Mouse (Mus musculus) embryonic facial prominence, embryonic 10.5 days (tissue): ENCODE measurements around the gene Gpr1. TPM values are rescaled to one million over a fixed set of nuclear protein-coding genes. Genes with fewer than 3 reads are reported as not detected.
"Not testable (repeated sequence)": the region's sequence is repeated elsewhere in the genome, so short reads cannot be mapped to it uniquely, and the experiment has no call there.

ENCODE experiments used
- DNase-seq: peaks from one replicate; pipeline ENCODE4 v3.0.0-alpha.2; 2017; ENCODE audit warnings: low spot score
- H3K27ac ChIP-seq: fragments of 300-500 bp; sonication (generic); replicated peaks from 2 replicates; pipeline ENCODE4 v1.5.1; 2016; ENCODE audit warnings: mild to moderate bottlenecking
- H3K27me3 ChIP-seq: fragments of 300-500 bp; sonication (generic); replicated peaks from 2 replicates; pipeline ENCODE4 v1.6.1; 2016; ENCODE audit warnings: low read depth, mild to moderate bottlenecking; ENCODE audit not compliant: poor library complexity, severe bottlenecking
- H3K36me3 ChIP-seq: fragments of 300-500 bp; sonication (generic); replicated peaks from 2 replicates; pipeline ENCODE4 v1.6.1; 2016; ENCODE audit warnings: mild to moderate bottlenecking, moderate library complexity
- H3K4me1 ChIP-seq: fragments of 300-500 bp; sonication (generic); 2 replicates; pipeline ENCODE4 v1.6.1; 2016
- H3K4me3 ChIP-seq: fragments of 300-500 bp; sonication (generic); 2 replicates; pipeline ENCODE4 v1.5.1; 2016; ENCODE audit warnings: mild to moderate bottlenecking, moderate library complexity
- H3K9me3 ChIP-seq: fragments of 300-500 bp; sonication (generic); 2 replicates; pipeline ENCODE4 v1.6.1; 2016; ENCODE audit warnings: mild to moderate bottlenecking
- WGBS: fragments of 180-500 bp; shearing (Covaris S2); methylation state at CpG from one replicate; pipeline ENCODE4 v1.1.7; 2016; 5-methylcytosine and 5-hydroxymethylcytosine counted together
- polyA plus RNA-seq: library from polyadenylated mRNA; unstranded; fragments of >200 nt; fragmentation: Nextera tagmentation; extraction: Ambion mirVana; gene quantifications from 2 replicates; pipeline ENCODE4 v1.2.1, GENCODE M21; 2016

Gene Gpr1
- polyA plus RNA-seq, 1 experiment from 2014 or later, result 0.12 TPM

DNA sequence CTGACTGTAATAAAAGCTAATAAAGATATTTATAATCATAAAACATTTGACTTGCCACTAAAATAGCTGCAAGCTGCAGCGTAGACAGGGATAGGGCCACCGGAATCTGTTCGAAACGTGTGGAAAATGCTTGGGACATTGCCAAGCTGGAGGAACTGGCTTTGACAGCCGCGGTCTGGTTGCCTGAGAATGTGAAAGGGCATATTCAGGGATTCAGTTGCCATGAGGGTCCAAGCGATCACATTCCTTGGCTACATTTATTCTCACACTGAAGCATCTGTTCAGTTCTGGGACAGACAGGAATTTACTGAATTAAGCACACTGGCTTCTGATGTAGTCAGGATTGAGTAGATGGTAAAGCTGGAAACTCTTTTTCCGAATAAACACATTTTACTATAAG is 23.5 kb downstream of the Gpr1 start:
- DNase-seq, result no peak
- Histone ChIP-seq H3K4me3 (no peak overlapping the region), H3K4me1 (peaks cover 5% of the 10 kb centered on the region; the same call in 1 of the 2 replicates), H3K27ac (no peak overlapping the region), H3K36me3 (no peaks in the 10 kb centered on the region), H3K27me3 (no peaks in the 10 kb centered on the region), H3K9me3 (no peaks in the 10 kb centered on the region)
- 88% methylated on average over 8 of the region's 8 CpGs for WGBS

DNA sequence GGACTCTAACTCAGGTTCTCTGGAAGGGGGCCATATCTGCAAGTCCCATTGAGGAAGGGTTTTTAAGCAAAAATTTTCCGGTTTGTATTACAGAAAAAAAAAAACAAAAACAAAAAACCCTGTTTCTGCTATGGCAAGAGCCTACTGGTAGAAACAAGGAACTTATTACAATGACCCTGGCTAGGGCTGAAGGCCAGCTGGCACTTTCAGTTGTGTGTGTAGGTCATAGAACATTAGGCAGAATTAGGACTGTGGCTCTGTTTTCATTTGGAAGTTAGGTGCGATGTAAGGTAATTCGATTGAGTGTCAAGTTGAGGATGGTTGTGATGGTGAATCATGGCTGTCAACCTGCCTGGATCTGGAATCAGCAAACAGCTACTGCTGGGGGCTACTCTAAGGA is 25.8 kb downstream of the Gpr1 start:
- Histone ChIP-seq H3K4me1 (peaks cover 5% of the 10 kb centered on the region; the same call in 1 of the 2 replicates), H3K36me3 (peaks cover 3% of the 10 kb centered on the region), H3K27ac (no peak overlapping the region), H3K27me3 (no peaks in the 10 kb centered on the region), H3K4me3 (no peak overlapping the region), H3K9me3 (no peaks in the 10 kb centered on the region)
- no peak for DNase-seq
- 91% methylated on average over 3 of the region's 3 CpGs for WGBS

DNA sequence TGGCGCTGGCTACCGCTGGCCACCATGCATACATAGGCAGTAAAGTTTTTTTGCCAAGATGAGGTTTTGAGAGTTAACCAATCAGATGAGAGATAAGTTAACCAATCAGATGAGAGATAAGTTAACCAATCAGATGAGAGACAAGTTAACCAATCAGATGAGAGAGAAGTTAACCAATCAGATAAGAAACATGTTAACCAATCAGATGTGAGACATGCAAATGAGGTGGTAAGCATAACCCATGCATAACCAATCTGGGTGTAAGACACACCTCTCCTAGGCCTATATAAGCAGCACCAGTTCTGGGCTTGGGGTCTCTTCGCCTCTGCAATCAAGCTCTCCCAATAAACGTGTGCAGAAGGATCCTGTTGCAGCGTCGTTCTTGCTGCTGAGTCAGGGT is 28.9 kb downstream of the Gpr1 start:
- not testable (repeated sequence) for H3K27ac ChIP-seq, DNase-seq, H3K9me3 ChIP-seq, H3K4me1 ChIP-seq, H3K4me3 ChIP-seq, H3K27me3 ChIP-seq
- WGBS, result 96% methylated on average over 6 of the region's 6 CpGs
- peaks cover 26% of the 10 kb centered on the region for H3K36me3 ChIP-seq

DNA sequence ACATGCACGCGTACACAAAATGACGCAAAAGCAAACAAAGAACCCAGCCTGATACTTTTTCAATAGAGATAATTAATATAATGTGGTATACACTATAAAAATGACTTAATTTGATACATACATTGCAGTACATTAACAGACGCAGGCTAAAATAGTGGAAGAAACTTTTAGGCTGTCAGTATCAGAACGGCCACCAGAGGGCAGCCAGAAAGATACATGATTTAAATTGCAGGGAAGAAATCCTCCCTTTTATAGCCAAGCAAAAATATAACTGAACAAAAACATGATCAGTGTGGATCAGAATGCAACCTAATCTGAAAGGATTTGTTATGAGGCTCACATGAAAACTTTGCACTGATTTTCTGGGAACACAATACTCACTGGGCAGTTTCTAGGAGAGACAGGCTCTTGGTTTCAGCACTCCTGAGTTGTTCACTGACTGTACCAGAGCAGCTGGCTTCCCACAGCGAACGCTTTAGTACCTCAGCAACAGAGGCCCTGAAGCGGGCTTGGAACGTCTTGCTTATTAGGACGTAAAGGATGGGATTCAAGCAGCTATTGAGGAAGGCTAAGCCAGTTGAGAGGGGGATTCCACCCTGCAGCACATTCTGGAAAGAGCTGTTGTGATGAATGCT is 31.6 kb downstream of the Gpr1 start:
- Histone ChIP-seq H3K36me3 (peaks cover 53% of the 10 kb centered on the region), H3K27ac (no peak overlapping the region), H3K27me3 (no peaks in the 10 kb centered on the region), H3K4me3 (no peak overlapping the region), H3K4me1 (peaks cover 10% of the 10 kb centered on the region), H3K9me3 (no peaks in the 10 kb centered on the region)
- WGBS, result 67% methylated on average over 10 of the region's 10 CpGs
- peak; percentile 52 for DNase-seq

DNA sequence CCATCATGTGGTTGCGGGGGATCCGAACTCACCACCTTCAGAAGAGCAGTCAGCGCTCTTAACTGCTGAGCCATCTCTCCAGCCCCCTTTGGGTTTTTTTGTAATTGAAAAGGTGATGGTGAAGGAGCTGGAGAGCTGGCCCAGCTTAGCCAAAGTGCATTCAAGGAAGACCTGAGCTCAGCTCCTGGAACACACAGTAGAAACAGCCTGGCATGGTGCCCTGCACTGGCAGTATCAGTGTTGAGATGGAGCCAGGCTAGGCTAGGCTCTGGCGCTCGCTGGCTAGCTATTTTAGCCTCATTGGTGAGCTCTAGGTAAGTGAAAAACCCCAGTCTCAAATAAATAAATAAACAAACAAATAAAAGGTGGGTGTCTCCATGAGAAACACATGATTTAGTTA is 32.1 kb downstream of the Gpr1 start:
- Histone ChIP-seq H3K4me1 (peaks cover 13% of the 10 kb centered on the region), H3K27me3 (no peaks in the 10 kb centered on the region), H3K36me3 (peaks cover 55% of the 10 kb centered on the region), H3K4me3 (no peak overlapping the region), H3K27ac (no peak overlapping the region), H3K9me3 (no peaks in the 10 kb centered on the region)
- 86% methylated on average over 5 of the region's 5 CpGs for WGBS
- DNase-seq, result no peak

DNA sequence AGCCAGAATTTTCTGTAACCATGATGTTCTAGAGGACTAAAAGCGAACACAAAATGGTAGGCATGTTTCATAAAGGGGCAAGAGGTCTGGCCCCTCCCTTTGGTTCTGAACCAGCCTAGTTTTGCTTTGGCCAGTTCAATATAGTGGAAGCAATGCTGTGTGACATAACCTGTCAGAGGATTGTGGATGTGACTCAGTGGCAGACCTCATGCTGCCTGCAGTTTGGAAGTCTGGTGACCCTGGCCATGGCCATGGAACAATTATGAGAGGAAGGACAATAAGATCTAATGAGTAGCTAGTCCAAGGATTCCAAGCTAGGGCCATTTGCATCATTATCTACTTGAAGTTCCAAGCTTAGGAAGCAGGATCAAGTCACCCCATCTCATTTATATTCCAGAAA is 32.9 kb downstream of the Gpr1 start:
- Histone ChIP-seq H3K27me3 (no peaks in the 10 kb centered on the region), H3K36me3 (peaks cover 55% of the 10 kb centered on the region), H3K4me1 (peaks cover 13% of the 10 kb centered on the region), H3K4me3 (no peak overlapping the region), H3K27ac (no peak overlapping the region), H3K9me3 (no peaks in the 10 kb centered on the region)
- 97% methylated on average over 1 of the region's 1 CpGs for WGBS
- no peak for DNase-seq

DNA sequence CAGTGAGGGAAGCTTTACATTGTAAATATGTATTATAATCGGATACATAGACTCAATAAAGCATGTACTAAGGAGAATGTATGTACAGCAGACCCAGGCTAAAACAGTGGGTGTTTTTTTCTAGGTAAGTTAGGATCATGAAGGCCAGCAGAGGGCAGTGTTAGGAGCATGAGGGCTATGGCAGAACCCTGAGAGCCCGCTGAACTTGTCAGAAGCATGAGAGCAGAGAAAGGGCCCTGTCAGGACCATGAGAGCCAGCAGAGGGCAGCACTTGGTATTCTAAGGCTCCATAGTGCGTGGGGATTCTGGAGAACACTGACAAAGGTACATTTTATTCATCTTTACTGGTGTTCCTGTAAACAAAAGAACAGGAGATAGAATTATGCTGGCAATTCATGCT is 33.3 kb downstream of the Gpr1 start:
- Histone ChIP-seq H3K9me3 (no peaks in the 10 kb centered on the region), H3K36me3 (peaks cover 55% of the 10 kb centered on the region), H3K27ac (no peak overlapping the region), H3K4me1 (peaks cover 13% of the 10 kb centered on the region), H3K4me3 (no peak overlapping the region), H3K27me3 (no peaks in the 10 kb centered on the region)
- WGBS, result 9% methylated on average over 3 of the region's 3 CpGs
- peak; percentile 93 for DNase-seq

DNA sequence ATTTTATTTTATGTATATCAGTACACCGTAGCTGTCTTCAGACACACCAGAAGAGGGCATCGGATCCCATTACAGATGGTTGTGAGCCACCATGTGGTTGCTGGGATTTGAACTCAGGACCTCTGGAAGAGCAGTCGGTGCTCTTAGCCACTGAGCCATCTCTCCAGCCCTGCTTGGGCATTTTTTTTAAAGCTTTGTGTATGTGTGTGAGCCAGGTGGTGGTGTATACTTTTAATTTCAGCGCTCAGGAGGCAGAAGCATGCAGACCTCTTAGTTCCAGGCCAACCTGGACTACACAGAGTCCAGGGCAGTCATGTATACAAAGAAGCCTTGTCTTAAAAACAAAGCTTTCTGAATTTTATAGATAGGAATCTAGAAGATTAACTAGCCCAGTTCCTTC is 33.8 kb downstream of the Gpr1 start:
- H3K9me3 ChIP-seq, H3K4me3 ChIP-seq, H3K27me3 ChIP-seq, H3K27ac ChIP-seq: not testable (repeated sequence)
- 65% methylated on average over 4 of the region's 4 CpGs for WGBS
- peaks cover 16% of the 10 kb centered on the region for H3K4me1 ChIP-seq
- peak; percentile 15 for DNase-seq
- peaks cover 55% of the 10 kb centered on the region for H3K36me3 ChIP-seq

DNA sequence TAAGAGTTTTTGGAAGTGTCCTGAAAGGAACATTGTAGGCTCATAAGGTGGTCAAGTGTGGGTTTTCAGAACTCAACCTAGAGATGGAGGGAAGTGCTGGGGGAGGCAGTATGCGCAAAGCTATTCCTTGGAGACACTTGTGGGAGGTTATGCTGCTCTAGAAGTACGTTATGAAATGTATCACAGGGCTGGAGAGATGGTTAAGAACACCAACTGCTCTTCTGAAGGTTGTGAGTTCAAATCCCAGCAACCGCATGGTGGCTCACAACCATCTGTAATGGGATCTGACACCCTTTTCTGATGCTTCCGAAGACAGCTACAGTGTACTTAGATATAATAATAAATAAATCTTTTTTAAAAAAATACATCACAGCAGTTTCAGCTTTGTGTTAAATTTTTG is 34.2 kb downstream of the Gpr1 start:
- Histone ChIP-seq H3K9me3 (no peaks in the 10 kb centered on the region), H3K27me3 (no peaks in the 10 kb centered on the region), H3K4me3 (no peak overlapping the region), H3K4me1 (peaks cover 21% of the 10 kb centered on the region), H3K27ac (no peak overlapping the region), H3K36me3 (peaks cover 55% of the 10 kb centered on the region)
- DNase-seq, result no peak
- 92% methylated on average over 4 of the region's 4 CpGs for WGBS

DNA sequence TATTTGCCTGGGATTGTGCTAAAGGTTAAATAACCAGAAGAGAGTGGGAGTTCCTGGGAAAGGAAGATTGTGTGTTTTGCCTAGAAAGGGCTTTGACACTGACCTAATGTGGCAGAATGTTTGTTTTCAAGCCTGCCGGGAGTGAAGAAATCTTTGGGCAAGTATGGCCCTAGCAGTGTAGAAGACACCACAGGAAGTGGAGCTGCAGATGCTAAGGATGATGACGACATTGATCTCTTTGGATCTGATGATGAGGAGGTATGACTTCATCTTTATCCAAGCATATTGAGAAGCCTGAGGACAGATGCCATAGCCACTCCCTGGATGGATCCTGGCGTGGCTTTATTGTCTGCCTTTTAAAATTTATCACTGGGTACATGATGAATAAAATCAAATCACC is 36.0 kb downstream of the Gpr1 start:
- Histone ChIP-seq H3K27ac (peak overlapping the region; percentile 96; the same call in 1 of the 2 replicates), H3K36me3 (peaks cover 57% of the 10 kb centered on the region), H3K4me3 (peak overlapping the region; percentile 97), H3K9me3 (no peaks in the 10 kb centered on the region), H3K27me3 (no peaks in the 10 kb centered on the region), H3K4me1 (peaks cover 24% of the 10 kb centered on the region)
- 72% methylated on average over 3 of the region's 3 CpGs for WGBS
- no peak for DNase-seq

DNA sequence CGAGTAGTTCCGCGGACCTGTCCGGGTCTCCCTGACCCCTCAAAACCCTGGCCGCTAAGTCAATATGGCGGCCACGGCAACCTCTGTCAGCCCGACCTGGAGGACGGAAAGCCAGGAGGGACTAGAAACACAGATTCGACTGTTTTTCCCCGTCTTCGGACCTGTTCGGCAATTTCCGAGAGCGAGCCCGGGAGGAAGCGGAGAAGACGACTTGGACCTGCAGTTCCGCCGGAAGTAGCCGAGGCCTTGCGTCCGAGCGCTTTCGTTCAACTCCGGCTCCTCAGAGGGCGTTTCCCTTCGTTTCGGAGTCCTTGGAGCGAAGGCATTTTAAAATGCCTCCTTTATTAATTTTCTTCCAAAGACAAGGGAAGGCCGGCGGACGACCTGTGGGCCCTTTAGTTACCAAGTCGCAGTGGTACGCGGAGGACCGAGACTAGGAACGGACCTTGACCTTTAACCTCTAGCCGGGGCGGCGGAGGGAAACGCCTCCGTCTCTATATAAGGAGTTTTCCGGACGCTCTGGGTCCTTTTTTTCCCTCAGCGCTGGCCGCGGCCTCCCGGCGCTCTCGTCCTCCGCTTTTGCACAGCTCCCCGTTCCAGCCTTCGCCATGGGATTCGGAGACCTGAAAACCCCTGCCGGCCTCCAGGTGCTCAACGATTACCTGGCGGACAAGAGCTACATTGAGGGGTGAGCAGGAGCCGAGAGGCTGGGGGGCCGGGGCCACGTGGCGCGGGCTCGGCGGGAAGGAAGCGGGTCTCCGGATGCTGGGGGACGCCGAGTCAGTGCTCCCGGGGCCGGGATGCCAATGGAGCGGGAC is 37.5 kb downstream of the Gpr1 start, which contains the start of the genes Eef1b2 and Ndufs1:
TSS of gene Eef1b2 (plus strand) at position 222 of the 818 bp plus-strand sequence.
TSS of gene Ndufs1 (minus strand) at position 230 of the 818 bp plus-strand sequence.
- H3K27me3 ChIP-seq, result no peaks in the 10 kb centered on the region
- H3K27ac ChIP-seq, result peak within 1 kb of the TSS; percentile 96
- DNase-seq, result peak; percentile 96
- under 1% methylated on average over 72 of the region's 72 CpGs for WGBS
- peaks cover 54% of the 10 kb centered on the region for H3K36me3 ChIP-seq
- no peaks in the 10 kb centered on the region for H3K9me3 ChIP-seq
- H3K4me1 ChIP-seq, result peaks cover 24% of the 10 kb centered on the region
- peak within 1 kb of the TSS; percentile 97 for H3K4me3 ChIP-seq

DNA sequence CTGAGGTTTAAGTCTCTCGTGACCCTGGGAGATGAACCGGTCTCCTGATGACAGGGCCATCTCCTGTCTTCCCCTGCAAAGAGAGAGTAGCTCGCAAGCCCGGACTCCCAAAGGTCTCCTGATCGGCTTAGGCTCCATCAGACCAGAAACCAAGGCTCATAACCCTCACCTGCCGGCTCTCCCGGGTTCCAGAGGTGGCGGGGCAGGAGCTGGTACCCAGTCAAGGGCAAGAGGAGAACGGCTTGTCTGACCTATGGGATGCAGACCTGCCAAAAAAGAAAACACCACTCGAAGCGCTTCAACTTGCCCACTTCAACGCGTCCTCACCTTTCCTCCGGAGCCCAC is 38.1 kb downstream of the Gpr1 start:
- peak overlapping the region; percentile 97 for H3K4me3 ChIP-seq
- H3K9me3 ChIP-seq, result no peaks in the 10 kb centered on the region
- peak overlapping the region; percentile 96 for H3K27ac ChIP-seq
- H3K4me1 ChIP-seq, result peaks cover 24% of the 10 kb centered on the region
- no peak for DNase-seq
- under 1% methylated on average over 14 of the region's 14 CpGs for WGBS
- peaks cover 54% of the 10 kb centered on the region for H3K36me3 ChIP-seq
- no peaks in the 10 kb centered on the region for H3K27me3 ChIP-seq

DNA sequence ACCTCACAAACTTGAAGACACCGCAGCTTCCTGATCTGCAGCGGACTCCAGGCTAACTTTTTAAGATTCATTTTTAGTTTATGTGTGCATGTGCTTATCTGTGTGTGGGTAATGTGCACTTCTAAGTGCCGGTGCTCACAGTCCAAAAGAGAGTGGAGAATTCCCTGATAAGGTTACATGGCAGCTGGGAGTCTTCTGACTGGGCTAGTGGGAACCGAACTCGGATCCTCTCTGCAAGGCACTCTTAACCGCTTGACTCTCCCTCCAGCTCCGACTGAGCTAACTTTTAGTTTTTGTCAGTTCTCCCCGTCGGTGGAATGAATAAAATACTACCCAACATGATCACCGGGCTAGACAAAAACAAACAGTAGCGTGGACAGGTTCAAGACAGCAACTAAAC is 38.5 kb downstream of the Gpr1 start:
- Histone ChIP-seq H3K27ac (peak overlapping the region; percentile 96), H3K4me3 (peak overlapping the region; percentile 97), H3K4me1 (peaks cover 24% of the 10 kb centered on the region), H3K36me3 (peaks cover 54% of the 10 kb centered on the region), H3K9me3 (no peaks in the 10 kb centered on the region), H3K27me3 (no peaks in the 10 kb centered on the region)
- DNase-seq, result no peak
- 12% methylated on average over 11 of the region's 11 CpGs for WGBS
